Mouse (Mus musculus) c-Kit-positive CD71-positive TER-119-negative erythroid progenitor cells, embryonic 14.5 days (primary cell): ENCODE results near the gene Numa1.
"Not testable (repeated sequence)": the region's sequence is repeated elsewhere in the genome, so short reads cannot be mapped to it uniquely, and the experiment has no call there.

Experiments
- DNase-seq: peaks from one replicate; pipeline ENCODE4 v3.0.0-alpha.2; 2013; ENCODE audit warnings: low read depth

Gene Numa1

DNA sequence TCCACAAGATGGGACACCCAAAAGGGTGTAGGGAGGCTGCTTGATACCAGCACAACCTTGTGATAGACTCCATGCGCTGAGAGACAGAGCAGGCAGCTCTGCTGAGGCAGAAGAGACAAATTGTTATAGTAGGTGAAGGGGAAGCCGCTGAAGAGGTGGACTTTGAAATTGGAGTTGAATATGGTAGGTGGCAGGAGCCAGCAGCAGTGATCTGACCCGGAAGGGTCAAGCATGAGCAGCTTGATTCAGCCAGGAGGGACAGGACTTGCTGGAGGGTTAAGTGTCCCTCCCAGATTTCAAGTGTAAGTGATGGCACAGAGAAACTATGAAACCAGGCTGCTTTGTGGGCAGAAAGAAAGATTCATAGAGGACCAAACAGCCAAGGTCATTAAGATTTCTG, 51.2 kb downstream of the Numa1 start:
- no peak for DNase-seq

DNA sequence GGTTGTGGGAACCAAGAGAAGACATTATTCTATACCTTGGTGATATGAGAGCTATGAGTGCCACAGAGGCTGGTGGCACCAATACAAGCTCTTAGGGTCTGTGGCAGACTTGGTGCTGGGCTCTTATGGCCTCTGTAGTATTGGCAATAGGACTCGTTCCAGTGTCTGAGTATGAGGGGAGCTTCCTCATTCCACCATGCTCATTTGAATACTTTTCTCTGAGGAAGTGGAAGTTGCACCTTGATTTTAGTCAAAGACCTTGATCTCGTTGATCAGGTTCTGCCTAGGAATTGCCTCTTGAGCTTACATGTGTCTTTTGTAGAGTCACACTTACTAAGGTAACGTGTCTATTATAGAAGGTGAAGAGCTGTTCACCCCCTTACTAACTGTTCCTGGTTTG, 60.3 kb downstream of the Numa1 start:
- DNase-seq, result no peak

DNA sequence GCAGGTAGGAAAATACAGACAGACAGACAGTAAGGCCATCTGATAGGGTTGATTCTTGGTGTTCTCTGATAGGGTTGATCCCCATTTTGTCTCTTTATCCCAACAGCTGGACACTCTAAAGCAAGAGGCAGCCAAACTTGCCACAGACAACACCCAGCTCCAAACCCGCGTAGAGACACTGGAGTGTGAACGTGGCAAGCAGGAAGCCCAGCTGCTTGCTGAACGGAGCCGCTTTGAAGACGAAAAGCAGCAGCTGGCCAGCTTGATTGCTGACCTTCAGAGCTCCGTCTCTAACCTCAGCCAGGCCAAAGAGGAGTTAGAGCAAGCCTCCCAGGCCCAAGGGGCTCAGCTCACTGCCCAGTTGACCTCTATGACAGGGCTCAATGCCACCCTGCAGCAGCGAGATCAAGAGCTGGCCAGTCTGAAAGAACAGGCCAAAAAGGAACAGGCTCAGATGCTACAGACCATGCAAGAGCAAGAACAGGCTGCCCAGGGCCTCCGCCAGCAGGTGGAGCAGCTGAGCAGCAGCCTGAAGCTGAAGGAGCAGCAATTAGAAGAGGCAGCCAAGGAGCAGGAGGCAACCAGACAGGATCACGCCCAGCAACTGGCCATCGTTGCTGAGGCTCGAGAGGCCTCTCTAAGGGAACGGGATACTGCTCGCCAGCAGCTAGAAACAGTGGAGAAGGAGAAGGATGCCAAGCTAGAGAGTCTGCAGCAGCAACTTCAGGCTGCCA, 64.5 kb downstream of the Numa1 start:
- peak; percentile 62 for DNase-seq

DNA sequence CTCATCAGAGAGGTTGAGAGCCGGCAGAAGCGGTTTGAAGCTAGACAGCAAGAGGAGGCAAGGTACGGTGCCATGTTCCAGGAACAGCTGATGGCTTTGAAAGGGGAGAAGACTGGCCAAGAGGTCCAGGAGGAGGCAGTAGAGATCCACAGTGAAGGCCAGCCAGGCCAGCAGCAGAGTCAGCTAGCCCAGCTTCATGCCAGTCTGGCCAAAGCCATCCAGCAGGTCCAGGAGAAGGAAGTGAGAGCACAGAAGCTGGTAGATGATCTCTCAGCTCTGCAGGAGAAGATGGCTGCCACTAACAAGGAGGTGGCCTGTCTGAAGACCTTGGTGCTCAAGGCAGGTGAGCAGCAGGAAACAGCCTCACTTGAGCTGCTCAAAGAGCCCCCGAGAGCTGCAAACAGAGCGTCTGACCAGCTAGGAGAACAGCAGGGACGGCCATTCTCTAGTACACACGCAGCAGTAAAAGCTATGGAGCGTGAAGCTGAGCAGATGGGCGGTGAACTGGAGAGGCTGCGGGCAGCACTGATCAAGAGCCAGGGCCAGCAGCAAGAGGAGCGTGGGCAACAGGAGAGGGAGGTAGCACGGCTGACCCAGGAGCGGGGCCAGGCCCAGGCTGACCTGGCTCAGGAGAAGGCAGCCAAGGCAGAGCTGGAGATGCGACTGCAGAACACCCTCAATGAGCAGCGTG, 65.7 kb downstream of the Numa1 start:
- no peak for DNase-seq

DNA sequence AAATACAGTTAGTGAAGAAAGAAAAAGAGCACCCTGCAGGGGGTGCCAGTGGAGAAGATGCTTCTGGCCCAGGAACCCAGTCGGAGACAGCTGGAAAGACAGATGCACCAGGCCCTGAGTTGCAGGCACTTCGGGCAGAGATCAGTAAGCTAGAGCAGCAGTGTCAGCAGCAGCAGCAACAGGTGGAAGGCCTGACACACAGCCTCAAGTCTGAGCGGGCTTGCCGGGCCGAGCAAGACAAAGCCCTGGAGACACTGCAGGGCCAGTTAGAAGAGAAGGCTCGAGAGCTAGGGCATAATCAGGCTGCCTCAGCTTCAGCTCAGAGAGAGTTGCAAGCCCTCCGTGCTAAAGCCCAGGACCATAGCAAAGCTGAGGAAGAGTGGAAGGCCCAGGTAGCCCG, 66.4 kb downstream of the Numa1 start:
- DNase-seq, result no peak

DNA sequence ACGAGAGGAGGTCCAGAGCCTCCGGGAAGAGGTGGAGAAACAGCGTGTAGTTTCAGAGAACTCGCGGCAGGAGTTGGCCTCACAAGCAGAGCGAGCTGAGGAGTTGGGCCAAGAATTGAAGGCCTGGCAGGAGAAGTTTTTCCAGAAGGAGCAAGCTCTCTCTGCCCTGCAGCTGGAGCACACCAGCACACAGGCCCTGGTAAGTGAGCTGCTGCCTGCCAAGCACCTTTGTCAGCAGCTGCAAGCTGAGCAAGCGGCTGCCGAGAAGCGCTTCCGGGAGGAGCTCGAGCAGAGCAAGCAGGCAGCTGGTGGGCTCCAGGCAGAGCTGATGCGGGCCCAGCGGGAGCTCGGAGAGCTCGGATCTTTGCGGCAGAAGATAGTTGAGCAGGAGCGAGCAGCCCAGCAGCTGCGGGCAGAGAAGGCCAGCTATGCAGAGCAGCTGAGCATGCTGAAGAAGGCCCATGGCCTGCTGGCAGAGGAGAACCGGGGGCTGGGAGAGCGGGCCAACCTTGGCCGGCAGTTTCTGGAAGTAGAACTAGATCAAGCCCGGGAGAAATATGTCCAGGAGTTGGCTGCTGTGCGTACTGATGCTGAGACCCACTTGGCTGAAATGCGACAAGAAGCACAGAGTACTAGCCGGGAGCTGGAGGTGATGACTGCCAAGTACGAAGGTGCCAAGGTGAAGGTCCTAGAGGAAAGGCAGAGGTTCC, 67.2 kb downstream of the Numa1 start:
- DNase-seq, result no peak

DNA sequence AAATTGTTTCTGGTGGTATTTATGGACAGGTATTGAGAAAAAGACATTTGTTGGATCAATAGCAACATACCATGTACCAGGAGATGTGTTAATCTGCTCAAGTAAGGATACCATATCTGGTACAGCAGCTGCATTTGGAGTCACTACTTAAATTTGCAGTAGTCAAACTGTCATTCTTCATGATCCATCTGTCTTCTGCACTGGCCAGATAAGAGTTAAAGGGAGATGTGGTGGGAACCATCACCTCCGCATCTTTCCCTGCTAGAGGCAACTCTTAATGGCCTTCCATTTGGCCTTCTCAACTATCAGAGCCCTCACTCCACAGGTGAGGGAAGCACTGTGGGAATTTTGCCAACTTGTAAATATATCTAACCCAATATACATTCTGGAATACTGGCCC, 72.6 kb downstream of the Numa1 start:
- peak; percentile 63 for DNase-seq

DNA sequence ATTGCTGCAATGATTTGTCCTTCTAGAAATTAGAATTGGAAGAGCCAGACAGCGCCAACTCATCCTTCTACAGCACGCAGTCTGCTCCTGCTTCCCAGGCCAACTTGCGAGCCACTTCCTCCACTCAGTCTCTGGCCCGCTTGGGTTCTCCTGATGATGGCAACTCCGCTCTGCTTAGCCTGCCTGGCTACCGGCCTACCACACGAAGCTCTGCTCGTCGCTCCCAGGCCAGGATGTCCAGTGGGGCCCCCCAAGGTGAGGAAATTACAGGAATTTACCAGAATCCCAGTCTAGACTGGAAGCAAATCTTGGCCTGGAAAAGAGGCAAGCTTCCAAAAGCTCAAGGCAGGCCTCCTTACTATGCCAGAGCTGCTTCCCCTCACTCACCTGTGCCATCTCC, 77.9 kb downstream of the Numa1 start:
- DNase-seq, result no peak

DNA sequence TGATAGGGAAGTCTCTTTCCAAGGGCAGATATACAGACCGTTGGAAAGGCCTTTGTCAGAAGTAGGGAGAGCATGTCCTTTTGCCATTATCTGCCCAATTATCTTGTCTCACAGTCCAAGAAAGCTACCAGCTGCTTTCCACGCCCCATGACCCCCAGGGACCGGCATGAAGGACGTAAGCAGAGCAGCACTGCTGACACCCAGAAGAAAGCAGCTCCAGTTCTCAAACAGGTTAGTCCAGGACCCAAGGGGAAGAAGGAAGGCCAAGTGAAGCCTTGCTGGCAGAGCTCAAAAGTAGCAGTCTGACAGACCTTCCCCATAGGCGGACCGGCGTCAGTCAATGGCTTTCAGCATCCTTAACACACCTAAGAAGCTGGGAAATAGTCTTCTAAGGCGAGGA, 79.5 kb downstream of the Numa1 start:
- DNase-seq, result no peak

DNA sequence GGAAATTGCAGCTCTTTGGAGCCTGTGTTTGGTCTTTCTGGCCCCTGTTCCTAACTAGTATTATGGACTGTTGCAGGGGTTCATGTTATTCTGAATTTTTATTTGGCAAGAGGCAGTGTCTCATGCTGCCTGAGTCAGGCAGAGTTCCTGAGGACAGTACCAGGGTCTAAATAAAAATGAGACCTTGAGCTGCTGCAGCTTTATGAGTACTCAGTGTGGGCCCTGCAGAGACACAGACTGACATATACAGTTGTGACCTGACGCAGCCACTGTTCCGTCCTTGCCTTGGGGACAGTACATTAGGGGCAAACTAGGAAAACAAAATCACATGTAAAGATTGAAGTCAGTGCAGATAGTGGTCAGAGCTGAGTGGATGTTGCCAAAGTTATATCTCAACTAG, 81.1 kb downstream of the Numa1 start:
- no peak for DNase-seq

DNA sequence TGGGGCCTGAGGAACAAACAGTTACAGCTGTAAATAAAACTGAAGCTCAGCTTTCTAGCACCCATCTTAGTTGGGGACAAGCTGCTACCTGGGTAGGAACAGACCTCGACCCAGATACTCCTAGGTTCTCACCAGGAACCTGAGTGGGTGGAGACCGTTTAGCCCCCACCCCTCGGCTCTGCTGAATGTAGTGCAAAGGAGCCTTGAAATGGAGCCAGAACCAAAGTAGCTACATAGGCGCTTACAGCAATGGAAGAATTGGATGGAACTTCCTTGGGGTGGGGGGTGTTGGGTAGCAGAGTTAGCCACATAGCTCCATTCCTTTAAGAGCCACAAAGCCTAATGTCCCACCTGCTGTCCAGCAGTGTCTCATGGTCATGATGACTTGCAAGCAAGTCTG, 83.0 kb downstream of the Numa1 start:
- no peak for DNase-seq

DNA sequence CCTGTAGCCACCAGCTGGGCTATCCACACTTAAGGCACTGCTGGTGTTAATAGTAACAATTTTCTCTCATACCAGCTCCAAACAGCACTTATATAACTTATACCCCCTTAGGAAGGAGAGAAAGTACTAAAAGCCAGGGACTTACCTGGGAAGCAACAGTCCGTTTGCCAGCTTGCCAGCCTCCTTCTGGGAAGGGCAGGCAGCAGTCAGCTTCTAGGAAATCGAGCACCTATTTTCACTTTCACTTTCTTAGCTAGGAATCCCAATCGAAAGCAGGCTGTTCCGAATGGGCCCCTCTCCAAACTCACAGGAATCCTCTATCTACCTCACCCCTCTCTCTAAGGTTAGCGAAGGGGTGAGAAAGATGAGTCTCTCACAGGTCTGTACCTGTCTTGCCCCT, 83.5 kb downstream of the Numa1 start:
- no peak for DNase-seq

DNA sequence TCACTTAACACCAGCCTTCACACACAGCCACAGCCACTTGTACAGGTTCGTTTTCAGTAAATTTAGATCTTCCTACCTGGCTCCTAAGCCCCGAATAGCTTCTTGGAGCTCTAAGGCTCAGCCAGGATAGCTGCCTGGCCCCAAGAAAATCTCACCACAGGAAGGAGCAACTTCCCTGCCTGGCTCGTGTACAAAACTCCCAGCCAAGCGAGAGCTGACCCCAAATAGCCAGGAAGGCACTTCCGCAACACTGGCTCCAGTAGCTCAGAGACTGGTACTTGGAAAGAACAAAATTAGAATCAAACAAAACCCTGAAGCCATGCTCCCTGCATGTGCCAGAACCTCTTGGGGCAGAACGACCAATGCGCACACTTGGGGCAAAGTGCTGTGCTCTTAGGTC, 84.1 kb downstream of the Numa1 start:
- no peak for DNase-seq

DNA sequence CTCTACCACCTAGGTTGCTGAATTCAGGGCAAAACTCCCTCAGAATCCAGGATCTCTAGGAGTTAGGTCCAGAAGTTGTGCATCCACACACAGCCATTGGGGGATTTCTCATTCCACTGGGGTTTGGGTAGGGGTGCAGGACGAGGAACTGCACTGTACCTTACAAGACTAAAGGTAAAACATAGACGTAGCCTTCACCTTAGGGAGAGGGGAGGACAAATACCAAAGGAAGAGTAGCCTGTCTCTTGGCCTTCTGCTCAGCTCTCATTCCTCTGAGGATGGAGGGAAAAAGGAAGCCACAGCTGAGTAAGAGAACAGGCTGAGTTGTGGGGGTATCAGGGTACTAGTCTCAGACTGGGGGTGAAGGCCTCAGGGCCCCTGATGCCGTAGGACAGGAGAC, 84.7 kb downstream of the Numa1 start, which contains the start of gene Il18bp:
TSS of gene Il18bp (minus strand) at position 101 of the 400 bp plus-strand sequence.
- no peak for DNase-seq

DNA sequence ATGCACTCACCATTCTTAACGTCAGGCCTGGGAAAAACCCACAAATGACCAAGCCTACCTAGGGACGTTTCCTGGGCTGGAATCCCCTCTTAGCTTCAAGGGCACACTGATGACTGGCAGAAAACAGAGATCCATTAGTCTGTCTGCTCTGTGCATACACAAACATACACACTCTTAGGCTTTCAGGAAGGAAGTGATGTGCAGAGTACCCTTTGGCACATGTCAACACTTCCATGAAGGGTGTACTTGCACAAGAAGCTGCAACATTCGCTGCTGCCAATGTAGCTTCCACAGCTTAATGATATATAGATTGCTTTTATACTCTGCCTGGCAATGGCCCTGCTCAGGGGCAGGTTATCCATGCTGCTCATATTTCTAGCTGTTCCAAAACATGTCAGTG, 85.5 kb downstream of the Numa1 start:
- no peak for DNase-seq

DNA sequence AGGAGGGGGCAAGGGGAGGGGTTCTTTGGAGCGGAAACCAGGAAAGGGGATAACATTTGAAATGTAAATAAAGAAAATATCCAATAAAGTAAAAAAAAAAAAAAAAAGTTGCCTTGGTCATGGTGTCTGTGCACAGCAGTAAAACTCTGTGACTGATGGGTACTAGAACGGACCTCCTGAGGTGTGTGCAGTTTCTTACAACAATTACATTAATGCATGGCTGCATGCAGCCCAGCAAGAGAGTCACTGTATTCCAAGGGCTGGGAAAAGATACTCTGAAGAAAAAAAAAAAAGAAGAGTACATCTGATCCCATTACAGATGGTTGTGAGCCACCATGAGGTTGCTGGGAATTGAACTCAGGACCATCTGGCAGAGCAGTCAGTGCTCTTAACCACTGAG, 87.0 kb downstream of the Numa1 start:
- DNase-seq, result not testable (repeated sequence)

DNA sequence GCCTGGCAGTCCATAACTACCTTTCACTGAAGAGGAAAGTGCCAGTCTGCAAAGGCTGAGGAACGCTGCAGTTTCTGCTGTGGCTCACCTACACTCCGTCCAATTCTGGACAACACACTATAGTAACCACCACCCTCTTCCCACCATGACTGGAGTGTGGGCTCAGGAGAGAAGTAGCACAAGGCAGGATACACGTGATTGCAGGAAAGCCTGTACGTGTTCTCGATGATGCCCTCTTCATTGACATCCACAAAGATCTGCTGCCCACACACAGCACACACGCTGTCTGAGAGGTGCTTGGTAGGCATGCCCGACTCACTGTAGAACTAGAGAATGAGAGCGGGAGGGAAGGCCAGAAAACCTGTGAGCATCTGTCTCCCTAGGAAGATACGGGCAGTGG, 89.9 kb downstream of the Numa1 start:
- DNase-seq, result no peak

DNA sequence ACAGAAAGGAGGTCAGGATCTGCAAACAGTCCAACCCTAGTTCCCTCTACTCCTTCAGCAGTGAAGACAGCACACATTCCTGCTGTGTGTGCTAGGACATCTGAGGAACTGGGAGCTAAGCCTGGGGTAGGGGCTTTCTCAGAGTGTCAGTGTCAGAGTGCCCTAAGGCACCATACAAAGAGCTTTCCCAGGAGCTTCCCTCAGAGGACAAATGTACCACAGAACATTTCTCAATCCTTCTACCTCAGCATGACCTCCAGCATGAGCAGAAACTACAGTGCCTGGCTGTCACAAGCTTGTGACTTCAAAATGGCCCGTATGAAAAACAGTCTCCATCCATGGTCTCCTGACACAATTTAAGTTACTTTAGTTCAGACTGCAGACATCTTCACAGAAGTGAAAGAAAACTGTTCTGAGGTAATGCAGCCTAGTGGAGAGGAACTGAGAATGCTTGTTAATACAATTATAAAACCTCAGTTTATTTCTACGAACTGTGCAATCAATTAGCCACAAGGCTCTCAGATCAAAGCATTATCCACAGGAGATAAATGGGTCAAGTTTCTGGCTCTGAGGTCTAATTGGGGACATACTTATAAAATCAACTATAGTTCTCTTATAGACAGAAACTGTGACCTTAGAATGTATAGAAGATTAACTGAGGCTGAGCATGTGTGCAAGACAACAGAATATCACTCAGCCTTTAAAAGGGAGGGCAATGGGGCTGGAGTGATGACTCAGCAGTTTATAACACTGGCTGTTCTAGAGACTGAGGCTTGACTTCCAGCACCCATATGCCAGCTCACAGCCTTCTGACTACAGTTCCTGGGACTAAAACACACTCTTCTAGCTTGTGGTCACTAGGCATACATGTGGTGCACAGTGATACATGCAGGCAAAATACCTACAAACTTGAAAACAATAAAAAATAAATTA, 91.5 kb downstream of the Numa1 start:
- no peak for DNase-seq

DNA sequence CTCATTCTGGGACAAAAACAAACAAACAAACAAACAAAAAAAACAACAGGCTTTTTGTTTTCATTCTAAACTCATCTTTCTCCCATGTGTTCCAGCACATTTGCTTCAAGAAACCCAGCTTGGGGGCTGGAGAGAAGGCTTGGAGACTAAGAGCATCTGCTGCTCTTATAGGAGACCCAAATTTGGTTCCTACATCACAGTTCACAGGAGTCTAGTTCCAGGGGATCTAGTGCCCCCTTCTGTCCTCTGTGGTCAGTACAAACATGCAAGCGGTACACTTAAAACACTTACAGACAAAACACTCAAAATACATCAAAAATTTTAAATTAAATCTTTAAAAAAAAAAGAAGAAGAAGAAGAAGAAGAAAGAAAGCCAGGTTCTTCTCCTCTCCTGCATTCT, 101.0 kb downstream of the Numa1 start:
- peak; percentile 28 for DNase-seq

DNA sequence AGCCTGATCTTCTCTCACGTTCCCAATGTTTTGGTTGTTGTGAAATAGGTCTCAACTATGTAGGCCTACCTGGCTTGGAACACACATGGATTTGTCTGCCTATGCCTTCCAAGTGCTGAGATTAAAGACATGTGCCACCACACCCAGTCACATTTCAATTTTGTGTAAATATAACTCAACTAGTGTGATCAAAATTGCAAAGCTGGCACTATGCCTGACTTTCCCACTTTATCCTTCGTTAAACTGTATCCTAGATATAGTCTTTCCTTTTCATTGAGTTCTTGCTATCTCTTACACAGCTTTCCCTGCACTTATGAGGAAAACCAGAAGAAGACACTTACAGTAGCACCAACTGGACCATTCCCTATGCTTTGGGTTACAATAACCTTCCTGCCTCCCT, 101.6 kb downstream of the Numa1 start:
- DNase-seq, result no peak

DNA sequence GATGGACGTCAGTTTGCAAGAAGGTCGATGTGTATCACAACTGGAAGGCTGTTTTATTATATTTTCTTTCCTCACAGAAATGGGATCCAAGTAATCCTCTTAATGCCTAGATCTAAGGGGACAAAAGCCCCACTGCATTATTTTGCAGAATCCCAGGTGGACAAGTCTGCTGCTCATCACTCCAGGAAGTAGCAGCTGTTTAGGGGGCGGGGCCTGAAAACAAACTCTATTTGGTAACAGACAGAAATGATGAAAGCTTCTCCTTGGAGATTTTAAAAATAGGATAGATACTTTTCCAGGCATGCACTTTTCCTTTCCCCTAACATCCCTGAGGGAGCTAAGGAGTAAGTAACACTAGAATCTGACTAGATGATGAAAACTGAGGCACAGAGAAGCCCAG, 103.4 kb downstream of the Numa1 start:
- DNase-seq, result no peak

DNA sequence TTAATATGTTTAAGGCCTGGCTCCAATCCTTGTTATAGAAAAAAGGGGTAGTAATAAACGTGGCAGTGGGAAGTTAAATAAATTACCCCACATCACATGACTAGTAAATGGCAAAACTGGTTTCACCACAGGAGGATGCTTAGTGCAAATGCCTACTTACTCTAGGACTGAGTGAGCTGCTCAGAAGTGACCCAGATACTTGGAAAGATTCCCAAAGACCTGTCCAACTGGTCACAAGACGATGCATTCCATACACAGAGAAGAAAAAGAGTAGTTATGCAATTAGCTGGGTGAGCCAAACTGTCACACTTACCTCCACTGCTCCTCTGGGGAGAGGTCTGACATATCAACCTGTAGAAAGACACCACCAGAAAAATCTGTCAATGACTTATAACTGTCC, 108.4 kb downstream of the Numa1 start:
- DNase-seq, result no peak
